Mouse (Mus musculus) Patski (cell line): ENCODE data around the gene Cdc42bpa. TPM values are rescaled to one million over a fixed set of nuclear protein-coding genes. Genes with fewer than 3 reads are reported as not detected.
A peak's percentile ranks its signal among the peaks of the same experiment; 100 is the strongest.

ENCODE experiments used
- ATAC-seq: fragments of 100-300 bp; one replicate; pipeline ENCODE4 v1.8.0; 2021
- CTCF ChIA-PET: fragments of 350-600 bp; sonication (Branson Sonifier 250); formaldehyde crosslinking; loops from one replicate; lab custom pipeline; 2022; ENCODE audit warnings: inconsistent platforms; lab: Charles Lee
- POLR2A ChIA-PET: fragments of 350-600 bp; sonication (Branson Sonifier 250); formaldehyde crosslinking; loops from one replicate; lab custom pipeline; 2022; ENCODE audit warnings: antibody characterized with exemption, inconsistent platforms; lab: Charles Lee
- DNase-seq: peaks from one replicate; pipeline ENCODE4 v3.0.0-alpha.2; 2011; ENCODE audit warnings: low read depth, low spot score
- H3K27me3 ChIP-seq: fragments of 371-371 bp; one replicate; pipeline ENCODE4 v1.5.1; 2021
- CTCF ChIP-seq: fragments of 100-300 bp; IDR thresholded peaks from one replicate; pipeline ENCODE4 v1.5.1; 2021
- in situ Hi-C: fragments of 300-500 bp; cut with MboI; formaldehyde crosslinking; loops from 3 replicates; pipeline ENCODE4 v1.11.1; 2018; ENCODE audit warnings: low pct_unique_long_range_greater_than_20kb, mixed read lengths
- polyA plus RNA-seq: library from polyadenylated mRNA; unstranded; gene quantifications from one replicate; pipeline ENCODE4 v1.2.3, GENCODE M21; 2021

Cdc42bpa gene
- polyA plus RNA-seq, 1 experiment from 2014 or later, result 35.1 TPM

DNA sequence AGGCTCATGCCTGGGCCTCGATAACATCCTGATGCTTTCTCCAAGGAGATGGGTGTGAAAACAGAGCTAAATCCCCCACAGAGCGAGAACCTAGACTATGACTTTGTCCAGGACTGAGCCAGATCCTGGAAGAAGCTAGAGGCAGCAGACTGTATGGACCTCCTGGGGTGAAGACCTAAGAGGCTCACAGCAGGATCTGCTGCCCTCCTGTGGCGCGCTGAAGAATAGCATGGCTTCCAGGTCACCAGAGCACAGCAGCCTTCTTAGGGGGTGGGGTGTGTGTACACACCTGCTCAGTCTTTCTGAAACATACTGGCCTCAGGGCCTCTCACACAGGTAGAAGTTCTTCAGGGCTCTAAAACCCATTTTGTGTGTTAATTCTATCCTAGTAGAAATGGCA lies 254.8 kb downstream of the Cdc42bpa start:
- ChIA-PET POLR2A (no interaction called here), CTCF (interaction anchor here (0.8 to 1.6 kb wide), 7 partner anchors 26 to 81 kb away, joined by 3 to 5 read pairs (median 4); no protein-coding TSS in a partner anchor)
- DNase-seq, result peak; percentile 30
- peak; percentile 89 for TF ChIP-seq CTCF
- in situ Hi-C loops, result loop anchor here (5.0 kb wide), 2 partner anchors 38 to 358 kb away; no protein-coding TSS in a partner anchor
- ATAC-seq, result no peak
- no peaks in the 10 kb centered on the region for H3K27me3 ChIP-seq

Other genes with a start within 250 kb of the Cdc42bpa start
- gene Kif28, start 215.2 kb upstream of the Cdc42bpa start, polyA plus RNA-seq, result not detected
- gene Gm10518, start 157.1 kb upstream of the Cdc42bpa start, polyA plus RNA-seq, result 0.35 TPM
- 33.5 TPM for gene Ahctf1, start 156.8 kb upstream of the Cdc42bpa start, polyA plus RNA-seq
- 2.6 TPM for gene Coq8a, start 239.1 kb downstream of the Cdc42bpa start, polyA plus RNA-seq